ENCODE assay signal across 24 mouse cellular contexts in genomic region chr11:46305881-46306520, GRCm38 (mm10). TPM values are rescaled to one million over a fixed set of nuclear protein-coding genes. Genes with fewer than 3 reads are reported as not detected.
A peak's percentile ranks its signal among the peaks of the same experiment; 100 is the strongest.
DNase-seq lines count a peak whose midpoint lies in the region; TF ChIP-seq lines count a peak whose summit lies in the region.
"Had no signal": no experiment of that assay in that cellular context is flagged by ENCODE, and none has a peak within 500 bp of the region (broad histone marks: within the 10 kb centered on the region; RNA-seq: fewer than 3 reads in every experiment).

No protein-coding gene starts in this region.

- no peak for TF ChIP-seq CTCF in kidney, adult 2 months (conservative IDR thresholded peaks at IDR 0.05; ENCODE audit: insufficient read depth, insufficient read length, low read depth, low read length)
- no peak for TF ChIP-seq CTCF in thymus, adult 2 months (IDR thresholded peaks at IDR 0.05; ENCODE audit: borderline replicate concordance, control insufficient read depth, extremely low read depth, insufficient read depth, low read length, poor library complexity)
- TF ChIP-seq CTCF in cortical plate, adult 2 months (IDR thresholded peaks at IDR 0.05; ENCODE audit: extremely low read depth, insufficient read depth, low read length) = no peak

- H3K27ac ChIP-seq in kidney, adult 2 months (ENCODE audit: insufficient read depth, low read depth, low read length) = peak overlapping the region; percentile 49; the same call in 1 of the 2 replicates
- peak overlapping the region; percentile 90 for H3K27ac ChIP-seq in thymus, adult 2 months (ENCODE audit: control insufficient read depth, insufficient read depth, low read length)
- peak overlapping the region; percentile 15; the same call in 1 of the 2 replicates for H3K27ac ChIP-seq in cortical plate, adult 2 months (ENCODE audit: insufficient read depth, low read length)
- H3K27ac ChIP-seq: forebrain, embryonic 13.5 days; kidney, embryonic 15.5 days; liver, embryonic 15.5 days; lung, embryonic 15.5 days; midbrain, embryonic 10.5 days; neural tube, embryonic 13.5 days had no signal

- peaks cover 23% of the 10 kb centered on the region; the same call in 1 of the 2 replicates for H3K4me1 ChIP-seq in kidney, adult 2 months (ENCODE audit: control insufficient read depth, insufficient read depth, low read length)
- H3K4me1 ChIP-seq in thymus, adult 2 months (replicated peaks; ENCODE audit: control insufficient read depth, insufficient read depth, low read length) = peaks cover 71% of the 10 kb centered on the region
- peaks cover 18% of the 10 kb centered on the region for H3K4me1 ChIP-seq in cortical plate, adult 2 months (ENCODE audit: control insufficient read depth, insufficient read depth, low read length)
- H3K4me1 ChIP-seq: heart, embryonic 12.5 days; lung, embryonic 15.5 days had no signal

- no peak overlapping the region for H3K4me3 ChIP-seq in kidney, adult 2 months (ENCODE audit: insufficient read depth, low read depth, low read length)
- no peak overlapping the region for H3K4me3 ChIP-seq in thymus, adult 2 months (ENCODE audit: control insufficient read depth, insufficient read depth, low read length)
- no peak overlapping the region for H3K4me3 ChIP-seq in cortical plate, adult 2 months (ENCODE audit: insufficient read depth, low read length)
- H3K4me3 ChIP-seq: forebrain, embryonic 13.5 days; heart, embryonic 12.5 days; hindbrain, embryonic 13.5 days; kidney, embryonic 15.5 days; liver, embryonic 15.5 days; lung, embryonic 15.5 days; midbrain, embryonic 10.5 days; myocyte; neural tube, embryonic 13.5 days had no signal

- no peak for DNase-seq in kidney, adult 2 months
- no peak for DNase-seq in kidney, postnatal 4 days
- DNase-seq in thymus, adult 2 months = no peak
- DNase-seq in thymus, postnatal 36 days = no peak
- DNase-seq in gastrocnemius, postnatal 4 days (ENCODE audit: low spot score in 2 of 2) = no peak
- DNase-seq in embryo, embryonic 10.5 days (ENCODE audit: low spot score) = no peak
- DNase-seq: adrenal gland, postnatal 36 days; cerebellum, postnatal 10 days; gastrocnemius, postnatal 14 days; heart, adult 18-20 months; heart, postnatal 4 days; kidney, adult 11 months; layer of hippocampus, postnatal 36 days; right cerebral cortex, postnatal 4 days had no signal

- WGBS in kidney, adult 2 months = 59% methylated on average over 9 of the region's 9 CpGs
- 39% methylated on average over 9 of the region's 9 CpGs for WGBS in thymus, adult 2 months

- no peaks in the 10 kb centered on the region for H3K36me3 ChIP-seq in kidney, adult 2 months (ENCODE audit: control insufficient read depth, insufficient read depth, low read length)
- no peaks in the 10 kb centered on the region for H3K36me3 ChIP-seq in thymus, adult 2 months (ENCODE audit: control insufficient read depth, insufficient read depth, low read length)
- H3K36me3 ChIP-seq: heart, embryonic 12.5 days; hindbrain, embryonic 13.5 days; kidney, embryonic 15.5 days; liver, embryonic 15.5 days; lung, embryonic 15.5 days had no signal

- TF ChIP-seq POLR2A in kidney, adult 2 months (IDR thresholded peaks at IDR 0.05; ENCODE audit: low read depth, low read length) = no peak
- no peak for TF ChIP-seq POLR2A in thymus, adult 2 months (IDR thresholded peaks at IDR 0.05; ENCODE audit: control insufficient read depth, extremely low read depth, insufficient read depth, low read length, poor library complexity)
- no peak for TF ChIP-seq POLR2A in cortical plate, adult 2 months (IDR thresholded peaks at IDR 0.05; ENCODE audit: extremely low read depth, insufficient read depth, low read length)

- no peaks in the 10 kb centered on the region for H3K27me3 ChIP-seq in kidney, adult 2 months (replicated peaks; ENCODE audit: control insufficient read depth, insufficient read depth, low read length)
- H3K27me3 ChIP-seq in thymus, adult 2 months (ENCODE audit: control insufficient read depth, insufficient read depth, low read length) = no peaks in the 10 kb centered on the region
- H3K27me3 ChIP-seq: forebrain, embryonic 13.5 days; hindbrain, embryonic 13.5 days; kidney, embryonic 15.5 days; neural tube, embryonic 13.5 days had no signal

RNA-seq across cellular contexts. Expression of gene Cyfip2, which starts 6.7 kb away (rescaled TPM):
- 68.4 and 71.1 TPM in 2 replicates for polyA plus RNA-seq in kidney, adult 2 months (2012; rRNA removed)
- 85.4 and 114 TPM in 2 replicates for polyA plus RNA-seq in thymus, adult 2 months (2012; rRNA removed)
- polyA plus RNA-seq in cortical plate, adult 2 months (2012; rRNA removed) = 273 and 275 TPM in 2 replicates
- total RNA-seq in gastrocnemius, postnatal 4 days (2021) = 1 to 10 TPM; 2.1 to 2.3 TPM

Comparison
In these comparisons a context has a peak if more than half of its experiments do, and no peak if none do; other contexts are left out.
1. H3K27ac ChIP-seq: peak in every context shown above with its lines; median percentile 90 in thymus, adult 2 months; 49 in kidney, adult 2 months; 15 in cortical plate, adult 2 months.